Mouse (Mus musculus) forebrain, embryonic 14.5 days (tissue): ENCODE results near the gene Nrxn3. TPM values are rescaled to one million over a fixed set of nuclear protein-coding genes. Genes with fewer than 3 reads are reported as not detected.
A peak's percentile ranks its signal among the peaks of the same experiment; 100 is the strongest.

ENCODE experiments used
- ATAC-seq: fragments of 200-750 bp; cut with Nextera tagmentation; 2 replicates; pipeline ENCODE4 v1.8.0; 2017; ENCODE audit warnings: mild to moderate bottlenecking, moderate library complexity
- DNase-seq: peaks from one replicate; pipeline ENCODE4 v3.0.0-alpha.2; 2015; ENCODE audit warnings: low spot score
- H3K27ac ChIP-seq: fragments of 300-500 bp; sonication (generic); 2 replicates; pipeline ENCODE4 v1.5.1; 2014; ENCODE audit warnings: low read depth, mild to moderate bottlenecking, control low read depth, low read length, moderate library complexity
- H3K27me3 ChIP-seq: fragments of 300-500 bp; sonication (generic); replicated peaks from 2 replicates; pipeline ENCODE4 v1.6.1; 2014; ENCODE audit warnings: low read length, control low read depth, mixed read lengths; ENCODE audit not compliant: control insufficient read depth, insufficient read depth
- H3K36me3 ChIP-seq: fragments of 300-500 bp; sonication (generic); 2 replicates; pipeline ENCODE4 v1.6.1; 2014; ENCODE audit warnings: low read length, control low read depth; ENCODE audit not compliant: control insufficient read depth, insufficient read depth
- H3K4me1 ChIP-seq: fragments of 300-500 bp; sonication (generic); 2 replicates; pipeline ENCODE4 v1.6.1; 2014; ENCODE audit warnings: antibody characterized with exemption, low read length, control low read depth; ENCODE audit not compliant: control insufficient read depth, insufficient read depth
- H3K4me2 ChIP-seq: fragments of 300-500 bp; sonication (generic); 2 replicates; pipeline ENCODE4 v1.6.1; 2014; ENCODE audit warnings: mild to moderate bottlenecking, control low read depth, low read length
- H3K4me3 ChIP-seq: fragments of 300-500 bp; sonication (generic); 2 replicates; pipeline ENCODE4 v1.5.1; 2014; ENCODE audit warnings: low read depth, low read length, control low read depth
- H3K9ac ChIP-seq: fragments of 300-500 bp; sonication (generic); 2 replicates; pipeline ENCODE4 v1.6.1; 2014; ENCODE audit warnings: mild to moderate bottlenecking, low read length, control low read depth, moderate library complexity
- H3K9me3 ChIP-seq: fragments of 300-500 bp; sonication (generic); replicated peaks from 2 replicates; pipeline ENCODE4 v1.6.1; 2016; ENCODE audit warnings: low read length, control low read depth, mixed read lengths; ENCODE audit not compliant: control insufficient read depth
- WGBS: fragments of 180-500 bp; shearing (Covaris S2); extraction: QIAGEN DNeasy Blood & Tissue Kit; methylation state at CpG from one replicate; pipeline ENCODE4 v1.1.7; 2014; 5-methylcytosine and 5-hydroxymethylcytosine counted together
- polyA plus RNA-seq: library from polyadenylated mRNA; unstranded; fragments of >200 nt; fragmentation: Nextera tagmentation; extraction: Ambion mirVana; gene quantifications from 2 replicates; pipeline ENCODE4 v1.2.1, GENCODE M21; 2014

The Nrxn3 gene
- polyA plus RNA-seq, 1 experiment from 2014 or later, result 39.6 TPM

DNA sequence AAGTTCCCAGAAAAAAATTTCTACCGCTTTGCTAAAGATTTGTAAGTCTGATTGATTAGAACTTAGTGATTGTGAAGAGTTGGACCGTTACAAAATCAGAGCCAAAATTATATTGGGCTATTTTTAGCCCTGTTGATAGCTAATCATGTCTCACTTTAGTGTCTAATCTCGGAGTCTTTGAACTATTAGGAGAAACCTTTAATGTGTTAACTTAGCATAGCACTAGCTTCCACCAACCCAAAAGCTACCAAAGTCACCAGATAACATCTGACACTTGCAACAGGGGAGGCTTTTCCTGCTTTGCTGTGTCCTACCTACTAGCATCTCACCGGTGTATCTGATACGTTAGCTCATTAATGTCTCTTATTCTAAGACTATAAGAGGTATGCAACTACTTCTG, 1333.6 kb downstream of the Nrxn3 start:
- no peak overlapping the region for H3K27ac ChIP-seq
- no peak for DNase-seq
- H3K9ac ChIP-seq, result no peak overlapping the region
- H3K36me3 ChIP-seq, result no peaks in the 10 kb centered on the region
- H3K9me3 ChIP-seq, result no peaks in the 10 kb centered on the region
- no peak for ATAC-seq
- no peaks in the 10 kb centered on the region for H3K27me3 ChIP-seq
- H3K4me1 ChIP-seq, result no peaks in the 10 kb centered on the region
- no peak overlapping the region for H3K4me2 ChIP-seq
- H3K4me3 ChIP-seq, result no peak overlapping the region
- WGBS, result 90% methylated on average over 5 of the region's 5 CpGs

DNA sequence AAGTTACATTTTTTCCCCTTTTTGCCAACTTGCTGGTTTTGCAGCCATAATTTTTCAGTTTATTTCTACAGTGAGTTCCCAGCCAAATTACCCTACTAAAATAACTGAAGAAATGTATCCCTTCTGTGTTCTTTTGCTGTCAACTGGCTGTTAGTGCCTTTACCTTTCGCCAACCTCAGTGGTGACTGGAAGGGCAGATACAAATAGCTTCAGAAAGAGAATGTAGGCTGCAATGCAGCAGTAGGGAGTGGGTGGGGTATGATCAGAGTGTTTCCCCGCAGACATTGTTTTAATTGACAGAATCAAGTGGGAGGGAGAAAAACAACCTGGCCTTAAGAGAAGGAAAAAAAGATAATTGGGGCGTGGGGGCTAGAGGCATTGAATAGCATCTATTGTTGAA, 1337.1 kb downstream of the Nrxn3 start:
- no peaks in the 10 kb centered on the region for H3K9me3 ChIP-seq
- no peaks in the 10 kb centered on the region for H3K27me3 ChIP-seq
- 69% methylated on average over 3 of the region's 3 CpGs for WGBS
- no peak overlapping the region for H3K4me3 ChIP-seq
- ATAC-seq, result no peak
- no peaks in the 10 kb centered on the region for H3K36me3 ChIP-seq
- 0 out of 2 replicates have a peak, but pooled peaks cover 6% of the 10 kb centered on the region for H3K4me1 ChIP-seq
- H3K27ac ChIP-seq, result no peak overlapping the region
- no peak overlapping the region for H3K9ac ChIP-seq
- H3K4me2 ChIP-seq, result no peak overlapping the region
- no peak for DNase-seq

DNA sequence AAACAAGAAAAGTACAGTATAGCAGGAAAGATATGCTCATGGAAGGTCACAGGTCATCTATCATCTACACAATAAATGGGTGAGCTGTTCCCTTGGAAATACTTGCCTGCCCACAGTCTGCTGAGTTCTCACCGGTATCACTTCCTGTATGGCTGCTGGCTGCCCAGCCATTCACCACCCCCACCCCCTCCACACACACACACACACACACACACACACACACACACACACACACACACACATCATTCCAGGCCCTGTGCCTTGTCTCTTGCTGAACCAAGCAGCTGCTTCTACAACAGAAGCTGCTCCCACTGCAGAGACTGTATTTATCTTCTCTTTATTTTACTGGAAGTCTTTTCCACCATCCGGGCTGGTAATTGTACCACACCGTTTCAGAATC, 1338.6 kb downstream of the Nrxn3 start:
- no peak for DNase-seq
- Histone ChIP-seq H3K9me3 (no peaks in the 10 kb centered on the region), H3K9ac (no peak overlapping the region), H3K27ac (no peak overlapping the region), H3K4me1 (0 out of 2 replicates have a peak, but pooled peaks cover 6% of the 10 kb centered on the region), H3K4me3 (no peak overlapping the region), H3K36me3 (no peaks in the 10 kb centered on the region), H3K27me3 (no peaks in the 10 kb centered on the region), H3K4me2 (no peak overlapping the region)
- WGBS, result 59% methylated on average over 3 of the region's 3 CpGs
- no peak for ATAC-seq

DNA sequence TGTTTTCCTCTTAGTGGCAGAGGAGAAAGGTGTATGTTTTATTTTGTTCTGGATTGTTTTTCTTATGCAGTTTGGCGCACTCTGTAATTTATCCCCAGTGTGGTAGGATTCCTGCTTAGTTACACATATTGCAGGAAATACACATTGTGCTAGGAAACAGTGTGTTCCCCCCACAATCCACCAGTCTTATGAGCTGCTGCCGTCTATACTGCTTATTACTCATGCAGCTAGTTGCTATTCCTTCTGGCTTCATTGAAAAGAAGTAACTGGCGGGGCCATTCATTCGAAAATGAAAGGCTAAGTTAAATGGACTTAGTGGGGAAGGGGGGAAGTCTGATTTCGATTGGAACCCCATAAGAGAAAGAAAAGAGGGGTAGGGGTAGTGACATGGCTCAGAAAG, 1339.5 kb downstream of the Nrxn3 start:
- ATAC-seq, result peak; percentile 57; the same call in 1 of the 2 replicates

DNA sequence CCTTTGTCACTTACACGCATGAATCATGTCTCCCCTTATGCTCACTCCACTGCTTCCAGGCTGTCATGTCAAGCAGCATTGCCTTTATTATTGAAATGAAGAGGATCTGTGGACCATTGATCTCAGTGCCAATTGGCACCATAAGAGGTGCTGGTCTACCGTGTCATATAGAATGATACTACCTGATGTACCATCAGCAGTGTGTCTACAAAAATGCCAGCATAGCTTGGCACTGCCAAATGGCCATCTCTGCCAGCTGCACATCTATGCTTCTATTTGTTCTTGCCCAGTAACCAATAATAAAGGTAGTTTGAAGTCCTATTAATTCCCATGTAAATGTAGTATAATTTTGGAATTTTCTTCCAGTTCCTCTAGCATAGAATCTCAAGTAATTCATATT, 1340.8 kb downstream of the Nrxn3 start:
- Histone ChIP-seq H3K36me3 (no peaks in the 10 kb centered on the region), H3K27ac (no peak overlapping the region), H3K9ac (no peak overlapping the region), H3K27me3 (no peaks in the 10 kb centered on the region), H3K4me2 (no peak overlapping the region), H3K4me1 (0 out of 2 replicates have a peak, but pooled peaks cover 6% of the 10 kb centered on the region), H3K9me3 (no peaks in the 10 kb centered on the region), H3K4me3 (no peak overlapping the region)
- no peak for ATAC-seq
- WGBS, result 50% methylated on average over 2 of the region's 2 CpGs
- no peak for DNase-seq

More for the DNA sequence above, 1339.5 kb downstream of the Nrxn3 start:
- H3K4me3 ChIP-seq, result no peak overlapping the region
- 21% methylated on average over 5 of the region's 5 CpGs for WGBS
- H3K4me1 ChIP-seq, result 0 out of 2 replicates have a peak, but pooled peaks cover 6% of the 10 kb centered on the region
- H3K36me3 ChIP-seq, result no peaks in the 10 kb centered on the region
- H3K27me3 ChIP-seq, result no peaks in the 10 kb centered on the region
- DNase-seq, result peak; percentile 29
- H3K9me3 ChIP-seq, result no peaks in the 10 kb centered on the region
- no peak overlapping the region for H3K4me2 ChIP-seq
- H3K9ac ChIP-seq, result no peak overlapping the region
- no peak overlapping the region for H3K27ac ChIP-seq

DNA sequence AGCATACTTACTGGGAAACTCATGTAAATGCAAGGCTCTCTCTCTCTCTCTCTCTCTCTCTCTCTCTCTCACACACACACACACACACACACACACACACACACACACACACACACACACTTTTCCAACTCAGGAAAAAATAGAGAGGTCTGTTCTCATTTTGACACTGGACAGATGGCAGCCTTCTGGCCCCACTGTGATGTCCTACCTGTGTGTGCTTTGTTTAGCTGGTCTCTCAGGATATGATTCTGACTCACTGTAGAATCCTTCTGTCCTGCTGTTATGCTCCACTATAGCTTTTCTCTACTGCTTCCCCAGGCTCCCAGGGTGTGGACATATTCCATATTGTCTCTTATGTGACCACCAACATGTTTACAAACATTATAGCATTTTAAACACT, 1363.2 kb downstream of the Nrxn3 start:
- H3K4me1 ChIP-seq, result no peaks in the 10 kb centered on the region
- no peak overlapping the region for H3K4me3 ChIP-seq
- no peaks in the 10 kb centered on the region for H3K36me3 ChIP-seq
- no peaks in the 10 kb centered on the region for H3K27me3 ChIP-seq
- no peak overlapping the region for H3K4me2 ChIP-seq
- no peak overlapping the region for H3K9ac ChIP-seq
- H3K27ac ChIP-seq, result no peak overlapping the region
- DNase-seq (no peak), ATAC-seq (no peak)
- H3K9me3 ChIP-seq, result no peaks in the 10 kb centered on the region

DNA sequence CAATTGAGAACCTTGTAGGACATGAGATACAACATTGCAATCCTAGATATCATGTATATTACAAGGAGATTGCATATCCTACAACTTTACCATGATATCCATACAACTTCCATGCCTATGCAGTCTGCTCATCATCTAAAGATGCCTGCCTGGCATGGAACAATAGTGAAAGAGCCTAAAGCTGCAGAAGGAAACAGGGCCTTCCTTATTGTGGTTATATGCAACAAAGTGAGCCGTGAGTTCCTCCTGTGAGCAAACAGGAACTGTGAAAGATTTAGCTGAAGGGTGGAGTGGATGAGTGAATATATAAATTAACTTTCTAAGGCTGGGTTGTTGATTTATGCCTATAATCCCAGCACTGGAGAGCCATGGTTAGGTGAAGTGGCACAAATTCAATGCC, 1373.1 kb downstream of the Nrxn3 start:
- H3K9ac ChIP-seq, result no peak overlapping the region
- no peak overlapping the region for H3K27ac ChIP-seq
- ATAC-seq (no peak), DNase-seq (no peak)
- no peaks in the 10 kb centered on the region for H3K36me3 ChIP-seq
- H3K4me2 ChIP-seq, result no peak overlapping the region
- H3K27me3 ChIP-seq, result no peaks in the 10 kb centered on the region
- H3K9me3 ChIP-seq, result no peaks in the 10 kb centered on the region
- no peaks in the 10 kb centered on the region for H3K4me1 ChIP-seq
- WGBS, result 83% methylated on average over 1 of the region's 1 CpGs
- no peak overlapping the region for H3K4me3 ChIP-seq

DNA sequence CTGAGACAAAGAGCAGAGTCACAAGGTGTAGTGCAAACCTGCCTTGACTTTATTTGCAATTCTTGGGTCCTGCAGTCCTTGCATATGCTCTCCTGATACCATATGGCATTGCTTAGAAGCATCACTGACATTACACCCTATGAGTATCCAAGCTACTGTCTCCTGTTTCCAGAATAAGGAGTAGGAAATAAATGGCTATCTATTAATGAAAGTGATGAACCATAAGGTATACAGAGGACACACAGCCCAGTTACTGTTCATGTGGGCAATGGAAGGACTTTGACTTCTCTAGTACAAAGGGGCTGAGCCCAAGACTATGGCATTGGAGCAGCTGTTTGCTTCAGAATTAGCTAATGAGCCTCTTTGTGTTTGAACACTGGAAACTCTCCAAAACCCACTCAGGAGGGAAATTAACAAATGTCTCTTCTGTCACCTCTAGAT, 1390.7 kb downstream of the Nrxn3 start:
- no peaks in the 10 kb centered on the region for H3K9me3 ChIP-seq
- no peak overlapping the region for H3K27ac ChIP-seq
- H3K4me2 ChIP-seq, result no peak overlapping the region
- no peak overlapping the region for H3K4me3 ChIP-seq
- no peaks in the 10 kb centered on the region for H3K4me1 ChIP-seq
- H3K27me3 ChIP-seq, result no peaks in the 10 kb centered on the region
- H3K36me3 ChIP-seq, result no peaks in the 10 kb centered on the region
- ATAC-seq (peak; percentile 90), DNase-seq (peak; percentile 83)
- no peak overlapping the region for H3K9ac ChIP-seq

DNA sequence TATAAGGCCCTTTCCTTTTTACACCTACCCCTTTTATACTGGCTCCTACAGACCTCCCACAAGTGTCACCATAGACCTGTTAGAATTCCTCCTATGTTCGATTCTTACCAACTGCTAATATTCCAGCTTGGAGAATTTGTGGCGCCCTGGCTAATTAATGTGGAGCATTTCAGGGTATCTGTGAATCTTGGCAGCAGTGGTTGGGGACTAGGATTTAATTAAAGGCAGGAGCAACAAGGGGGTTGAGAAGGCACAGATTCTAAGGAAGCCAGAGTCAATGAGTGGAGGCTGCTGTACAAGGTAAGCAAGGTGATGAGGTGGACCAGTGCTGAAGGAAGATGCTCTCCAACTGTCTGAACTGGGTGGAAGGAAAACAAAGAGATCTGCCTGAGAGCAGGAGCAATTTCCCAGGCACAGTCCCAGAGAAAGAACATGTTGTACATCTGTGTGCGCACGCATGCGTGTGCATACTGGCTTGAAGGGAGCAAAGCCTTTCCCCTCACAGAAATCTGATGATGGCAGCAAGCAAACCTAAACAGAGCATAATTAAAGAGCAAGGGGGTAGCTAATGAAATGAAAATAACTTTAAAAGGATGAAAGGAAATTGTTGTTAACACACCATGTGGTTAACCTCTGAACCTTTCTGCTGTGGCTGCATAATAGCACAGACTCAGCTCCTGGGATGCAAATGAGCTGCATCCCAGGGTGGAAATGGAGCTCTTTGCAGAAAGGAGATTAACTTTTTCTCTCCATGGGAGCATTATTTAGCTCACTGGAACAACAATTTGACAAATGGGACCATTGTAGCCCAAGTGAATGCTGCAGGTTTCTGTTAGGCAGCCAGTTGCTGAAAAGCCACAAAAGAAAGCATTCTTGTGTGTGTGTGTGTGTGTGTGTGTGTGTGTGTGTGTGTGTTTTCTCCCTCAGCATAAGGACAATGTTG, 1409.5 kb downstream of the Nrxn3 start:
- H3K27me3 ChIP-seq, result peaks cover 25% of the 10 kb centered on the region

More for the DNA sequence above, 1409.5 kb downstream of the Nrxn3 start:
- WGBS, result 3% methylated on average over 5 of the region's 5 CpGs
- DNase-seq (peak; percentile 93), ATAC-seq (peak; percentile 96)
- H3K27ac ChIP-seq, result 0 out of 2 replicates have a peak overlapping the region, but pooled peaks have one; percentile 22
- no peak overlapping the region for H3K9ac ChIP-seq
- H3K4me3 ChIP-seq, result no peak overlapping the region
- H3K4me1 ChIP-seq, result peaks cover 14% of the 10 kb centered on the region
- H3K9me3 ChIP-seq, result no peaks in the 10 kb centered on the region
- H3K4me2 ChIP-seq, result peak overlapping the region; percentile 3; the same call in 1 of the 2 replicates
- no peaks in the 10 kb centered on the region for H3K36me3 ChIP-seq
